Mouse (Mus musculus): ENCODE measurements around the gene Sult2a2.
"Not testable (repeated sequence)": the region's sequence is repeated elsewhere in the genome, so short reads cannot be mapped to it uniquely, and the experiment has no call there.

The Sult2a2 gene

GRCm38 (mm10) chr7:13733205-13733604 is at the start of gene Sult2a2:
TSS of gene Sult2a2 (plus strand) at chr7:13733505.
- DNase-seq (ENCODE audit: low spot score in 2 of 2) = not testable (repeated sequence)

GRCm38 (mm10) chr7:13813913-13814312 is 80.6 kb downstream of the Sult2a2 start:
- no peak for DNase-seq (ENCODE audit: low spot score in 2 of 2)

All from frontal cortex, postnatal 14 days (tissue).